Mouse (Mus musculus): ENCODE data around the gene Ehd2.
A peak's percentile ranks its signal among the peaks of the same experiment; 100 is the strongest.
"Not testable (repeated sequence)": the region's sequence is repeated elsewhere in the genome, so short reads cannot be mapped to it uniquely, and the experiment has no call there.

Gene Ehd2

DNA sequence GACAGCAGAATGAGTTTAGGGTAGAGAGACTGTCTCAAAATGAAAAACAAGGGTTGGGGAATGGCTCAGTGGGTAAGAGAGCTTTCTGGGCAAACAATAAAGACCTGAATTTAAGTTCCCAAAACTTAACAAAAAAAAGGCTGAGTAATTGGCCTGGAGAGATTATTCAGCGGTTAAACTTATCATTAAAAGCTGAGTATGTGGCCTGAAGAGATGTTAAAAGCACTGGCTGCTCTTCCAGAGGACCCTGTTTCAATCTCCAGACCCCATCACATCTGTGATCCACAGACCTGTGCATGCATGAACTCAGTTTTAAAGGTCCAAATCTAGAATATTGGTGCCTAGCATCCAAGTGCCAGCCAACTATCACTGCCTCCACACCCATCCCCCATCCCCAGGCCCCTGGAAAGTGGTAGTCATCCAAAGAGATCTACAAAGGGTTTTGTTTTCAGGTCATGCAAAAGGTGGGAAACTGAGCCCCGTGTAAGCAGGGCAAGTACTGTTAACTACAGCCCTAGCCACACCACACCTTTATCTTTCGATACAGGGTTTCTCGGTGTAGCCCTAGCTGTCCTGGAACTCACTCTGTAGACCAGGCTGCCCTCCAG is 19.6 kb downstream of the Ehd2 start:
- DNase-seq (ENCODE audit: low read depth, low spot score) = no peak

DNA sequence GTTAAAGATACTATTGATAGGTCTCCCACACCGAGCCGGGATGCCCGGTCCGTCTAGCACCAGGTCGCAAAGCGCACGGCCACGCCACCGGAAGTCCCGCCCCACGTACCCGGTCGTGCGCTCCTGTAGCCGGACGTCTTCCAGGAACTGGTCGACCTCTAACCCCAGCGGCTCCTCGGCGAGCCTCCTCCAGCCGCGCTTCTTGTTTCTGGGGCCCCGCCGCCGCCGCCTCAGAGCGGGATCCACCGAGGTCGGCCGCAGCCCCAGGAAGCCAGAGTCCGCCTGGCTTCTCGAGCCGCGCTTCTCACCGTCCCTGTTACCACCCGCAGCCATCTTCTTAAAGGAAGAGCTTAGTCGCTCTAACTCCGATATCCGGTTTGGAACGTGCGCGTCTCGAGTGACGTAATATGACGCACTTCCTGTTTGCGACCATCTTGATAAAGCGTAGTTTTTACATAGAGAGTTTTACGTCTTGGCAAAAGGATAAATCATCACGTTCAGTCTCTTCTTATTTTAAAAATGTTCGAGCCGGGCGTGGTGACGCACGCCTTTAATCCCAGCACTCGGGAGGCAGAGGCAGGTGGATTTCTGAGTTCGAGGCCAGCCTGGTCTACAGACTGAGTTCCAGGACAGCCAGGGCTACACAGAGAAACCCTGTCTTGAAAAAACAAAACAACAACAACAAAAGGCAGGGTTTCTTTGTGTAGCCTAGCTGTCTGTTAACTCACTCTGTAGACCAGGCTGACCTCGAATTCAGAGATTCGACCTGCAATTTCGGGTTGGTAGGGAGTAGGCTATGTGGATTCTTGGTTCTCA is 21.4 kb downstream of the Ehd2 start, which contains the start of gene Nop53:
Gene Nop53, minus strand, starts transcription at position 354 of the 816 bp plus-strand sequence.
- DNase-seq (ENCODE audit: low read depth, low spot score) = peak; percentile 95

DNA sequence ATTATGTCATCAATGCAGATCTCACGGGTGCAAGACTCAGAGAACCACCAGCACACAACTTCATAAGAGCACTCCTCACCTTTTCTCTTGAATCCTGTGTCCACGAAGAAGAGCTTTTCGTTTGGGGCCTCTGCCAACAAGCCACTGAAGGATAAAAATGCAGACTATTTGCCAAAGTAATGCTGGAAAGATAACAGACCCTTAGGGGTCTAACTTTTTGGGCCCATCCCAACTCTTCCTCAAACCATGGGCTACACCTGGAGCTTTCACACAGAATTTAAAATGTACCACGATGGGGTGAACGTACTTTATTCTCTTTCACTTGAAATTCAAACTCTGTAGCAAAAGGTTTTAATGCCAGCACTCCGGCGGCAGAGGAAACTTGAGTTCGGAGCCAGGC is 22.2 kb downstream of the Ehd2 start:
- no peak for DNase-seq (ENCODE audit: low read depth, low spot score)

DNA sequence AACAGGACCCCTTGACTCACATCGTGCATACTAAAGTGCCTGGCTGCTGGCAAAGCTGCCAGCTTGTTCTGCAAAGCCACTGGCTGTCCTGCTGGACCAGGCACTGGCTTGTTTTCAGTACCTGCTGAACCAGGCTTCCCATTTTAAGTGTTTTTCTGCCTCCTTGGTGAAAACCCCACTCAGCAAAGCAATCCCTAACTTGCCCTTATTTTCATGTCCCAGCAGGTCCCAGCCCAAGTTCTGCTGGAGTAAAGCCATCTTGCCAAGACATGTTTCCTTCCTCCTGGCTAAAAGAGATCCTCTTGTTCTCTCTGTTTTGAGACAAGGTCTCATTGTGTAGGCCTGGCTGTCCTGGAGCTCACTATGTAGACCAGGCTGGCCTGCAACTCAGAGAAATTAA is 23.1 kb downstream of the Ehd2 start:
- no peak for DNase-seq (ENCODE audit: low read depth, low spot score)

DNA sequence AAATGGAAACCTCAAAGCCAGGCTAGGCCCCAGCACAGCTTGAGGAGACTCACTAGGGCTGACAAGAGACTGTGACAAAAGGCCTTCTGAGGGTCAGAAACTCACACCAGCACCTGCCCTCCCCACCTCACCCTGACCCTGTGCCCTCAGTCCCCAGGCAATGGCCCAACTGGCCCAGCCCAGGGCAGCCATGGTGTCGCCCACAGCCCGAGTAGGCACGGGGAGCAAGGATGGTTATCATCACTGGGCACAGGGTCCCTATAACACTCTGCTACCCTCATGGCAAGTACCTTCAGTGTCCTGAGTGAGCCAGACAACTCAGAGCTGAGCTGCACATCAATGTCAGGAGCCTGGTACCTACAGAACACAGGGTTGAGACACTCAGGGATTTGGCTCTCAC is 28.7 kb downstream of the Ehd2 start:
- no peak for DNase-seq (ENCODE audit: low read depth, low spot score)

DNA sequence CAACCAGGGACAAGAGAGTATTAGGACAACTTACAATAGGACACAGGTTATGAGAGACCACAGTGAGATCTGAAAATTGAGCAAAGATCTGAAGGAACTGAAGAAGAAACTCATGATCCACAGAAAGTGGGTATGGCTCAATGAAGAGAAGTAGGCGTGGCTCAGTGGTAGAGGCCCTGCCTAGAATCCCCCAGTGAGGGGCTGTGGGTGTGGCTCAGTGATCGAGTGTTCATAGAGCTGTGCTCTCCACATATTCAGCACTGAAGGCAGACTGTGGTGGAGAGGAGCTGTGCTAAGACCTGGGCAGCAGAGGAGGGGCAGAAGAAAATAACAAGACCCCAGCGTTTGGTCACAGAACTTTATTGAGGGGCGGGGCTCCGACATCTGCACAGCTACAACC is 29.9 kb downstream of the Ehd2 start:
- DNase-seq (ENCODE audit: low read depth, low spot score) = no peak

DNA sequence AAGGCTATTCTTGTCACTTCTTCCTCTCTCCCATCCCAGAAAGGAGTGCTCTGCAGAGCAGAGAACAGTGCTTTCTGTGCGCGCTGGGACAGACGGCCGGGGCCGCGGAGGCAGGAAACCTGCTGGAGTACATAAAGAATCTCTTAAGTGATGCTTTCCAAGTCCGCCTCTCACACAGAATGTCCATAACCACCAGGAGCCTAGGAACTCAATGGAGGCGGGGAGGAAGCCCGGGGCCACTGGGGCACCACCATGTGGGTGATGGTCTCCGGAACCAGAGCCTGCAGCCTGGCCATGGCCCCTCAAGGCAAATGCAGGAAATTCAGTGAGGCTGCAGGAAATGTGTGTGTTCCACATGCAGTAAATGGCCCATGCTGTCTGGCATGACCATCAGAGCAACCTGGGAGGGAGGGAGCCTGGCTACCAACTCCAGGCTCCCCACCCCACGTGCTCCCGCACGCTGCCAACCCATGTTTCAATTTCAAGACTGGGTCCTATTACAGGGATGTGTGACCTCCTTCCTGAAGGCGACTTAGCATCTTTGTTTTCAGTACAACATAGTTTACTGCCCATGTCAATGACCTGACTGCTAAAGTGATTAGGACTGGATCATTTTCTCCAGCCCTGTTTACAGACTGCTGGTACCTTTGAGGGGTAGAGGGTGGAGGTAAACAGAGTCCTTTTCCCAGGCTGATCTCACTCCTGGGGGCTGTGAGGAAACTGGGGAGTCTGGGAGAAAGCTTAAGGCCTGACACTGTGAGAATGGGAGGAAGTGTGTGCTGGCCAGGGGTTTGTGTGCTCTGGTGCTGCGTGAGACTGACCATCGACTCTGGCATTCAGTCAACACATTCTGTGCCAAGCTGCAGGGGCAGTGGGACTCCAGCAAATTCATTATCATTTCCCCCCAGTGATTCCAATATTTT is 33.7 kb downstream of the Ehd2 start:
- DNase-seq (ENCODE audit: low read depth, low spot score) = peak; percentile 69

DNA sequence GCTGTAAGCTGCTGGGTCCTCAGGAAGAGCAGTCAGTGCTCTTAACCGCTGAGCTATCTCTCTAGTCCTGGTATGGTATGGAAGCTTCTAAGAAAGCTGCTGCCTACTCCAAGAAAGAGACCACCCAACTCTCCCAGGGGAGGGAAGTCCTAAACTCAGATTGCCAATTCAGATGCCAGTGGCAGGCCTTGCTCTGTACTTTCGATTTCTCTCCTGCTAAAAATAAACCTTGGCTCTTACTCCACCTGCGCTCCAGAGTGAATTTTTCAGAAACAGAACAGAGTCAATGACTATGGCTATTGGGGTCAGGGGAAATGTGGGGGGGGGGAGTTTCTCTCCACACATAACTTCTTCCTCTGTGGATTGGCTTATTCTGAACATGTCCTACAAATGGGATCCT is 35.7 kb downstream of the Ehd2 start:
- DNase-seq (ENCODE audit: low read depth, low spot score) = no peak

DNA sequence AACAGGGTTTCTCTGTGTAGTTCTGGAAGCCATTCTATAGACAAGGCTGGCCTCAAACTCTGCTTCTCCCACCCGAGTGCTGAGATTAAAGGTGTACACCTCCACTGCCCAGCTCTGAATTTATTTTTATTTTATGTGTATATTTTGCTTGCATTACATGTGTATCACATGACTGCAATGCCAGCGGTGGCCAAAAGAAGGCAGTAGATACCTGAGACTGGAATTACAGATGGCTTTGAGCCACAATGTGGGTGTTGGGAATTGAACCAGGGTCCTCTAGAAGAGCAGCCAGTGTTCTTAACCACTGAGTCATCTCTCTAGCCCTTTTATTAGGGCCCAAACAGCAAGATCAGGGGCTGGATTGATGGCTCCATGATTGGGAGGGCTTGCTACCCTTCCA is 36.8 kb downstream of the Ehd2 start:
- DNase-seq (ENCODE audit: low read depth, low spot score) = no peak

DNA sequence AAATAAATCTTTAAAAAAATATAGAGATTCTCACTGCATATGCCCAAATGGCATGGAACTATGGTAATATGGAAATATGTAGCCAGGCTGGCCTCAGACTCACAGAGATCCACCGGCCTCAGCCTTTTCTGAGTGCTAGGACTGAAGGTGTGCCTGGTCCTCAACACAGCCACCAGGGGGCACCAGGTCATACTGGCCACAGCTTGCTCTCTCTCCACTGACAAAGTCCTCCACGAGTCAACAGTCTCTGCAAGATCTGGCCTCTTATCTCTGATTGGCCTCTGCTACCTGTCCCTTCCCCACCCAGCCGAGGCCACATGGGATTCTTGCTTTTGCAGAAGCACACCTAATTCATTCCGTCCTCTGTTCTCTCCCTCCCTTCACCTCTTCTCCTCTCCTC is 37.5 kb downstream of the Ehd2 start:
- DNase-seq (ENCODE audit: low read depth, low spot score) = peak; percentile 66

DNA sequence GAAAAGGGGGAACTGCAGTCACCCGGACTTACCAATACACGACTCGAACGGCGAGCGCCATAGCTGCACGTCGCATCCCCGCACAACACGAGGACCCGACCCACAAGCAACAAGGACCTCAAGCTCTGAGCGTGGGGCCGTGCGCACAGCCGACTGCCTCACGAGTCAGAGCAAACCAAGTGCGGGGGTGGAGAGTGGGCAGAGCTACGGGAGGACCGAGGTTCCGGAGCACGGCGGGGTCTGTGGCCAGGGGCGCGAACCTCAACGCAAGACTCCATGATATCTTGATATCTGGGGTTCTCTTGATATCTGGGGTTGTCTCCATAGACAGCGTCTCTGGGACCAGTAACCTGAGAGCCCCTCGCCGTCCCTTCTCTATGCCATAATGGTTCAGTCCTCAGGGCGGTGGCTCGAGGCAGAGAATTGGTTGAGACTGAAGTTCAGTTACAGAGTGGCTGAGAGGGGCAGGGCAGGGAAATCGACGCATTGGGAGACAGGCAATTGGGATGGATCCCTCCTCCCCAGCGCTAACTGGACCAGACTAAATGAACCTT is 45.1 kb downstream of the Ehd2 start, which contains the start of gene Selenow:
Gene Selenow, minus strand, starts transcription at position 183 of the 554 bp plus-strand sequence.
- DNase-seq (ENCODE audit: low read depth, low spot score) = peak; percentile 92

DNA sequence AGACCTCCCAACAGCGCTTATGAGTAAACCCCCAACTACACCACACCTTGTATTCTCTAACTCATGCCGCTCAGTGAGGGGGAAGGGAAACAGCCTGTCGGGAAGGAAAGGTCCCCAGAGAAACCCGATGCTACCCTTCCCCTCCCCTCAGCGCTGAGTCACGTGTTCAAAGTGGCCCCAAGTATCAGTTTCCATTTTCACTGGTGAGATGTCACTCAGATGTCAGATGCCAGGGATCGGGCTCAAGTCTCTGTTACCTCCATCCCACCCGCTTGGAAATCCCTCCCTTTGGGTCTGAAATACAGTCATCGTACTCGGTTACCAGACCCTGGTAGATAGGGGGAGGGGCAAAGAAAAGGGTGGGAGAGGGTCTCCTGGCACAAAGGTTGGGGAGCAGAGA is 45.6 kb downstream of the Ehd2 start:
- DNase-seq (ENCODE audit: low read depth, low spot score) = peak; percentile 84

DNA sequence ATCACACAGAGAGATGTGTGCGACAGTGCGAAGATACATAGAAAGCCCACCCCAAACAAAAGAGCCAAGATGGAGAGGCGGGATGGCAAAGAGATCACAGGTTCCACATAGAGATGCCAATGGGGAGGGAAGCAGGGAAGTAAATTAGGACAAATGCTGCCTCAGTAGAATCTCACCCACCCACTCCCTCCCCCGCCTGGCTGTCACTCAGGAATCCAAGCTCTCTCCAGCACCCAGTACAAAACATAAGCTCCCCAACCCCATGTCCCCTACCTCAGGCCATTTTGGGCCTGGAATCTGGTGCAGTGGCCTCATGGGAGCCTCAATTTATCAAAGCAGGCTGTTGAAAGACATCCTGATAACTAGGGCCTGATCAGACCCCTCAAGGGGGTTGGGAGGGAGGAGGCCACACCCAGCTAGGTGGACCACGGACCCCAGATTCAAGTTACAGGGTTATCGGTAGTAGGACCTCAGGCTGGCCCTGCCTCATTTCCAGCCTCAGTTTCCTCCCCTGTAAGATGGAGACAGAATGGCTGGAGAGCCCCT is 46.6 kb downstream of the Ehd2 start:
- DNase-seq (ENCODE audit: low read depth, low spot score) = no peak

DNA sequence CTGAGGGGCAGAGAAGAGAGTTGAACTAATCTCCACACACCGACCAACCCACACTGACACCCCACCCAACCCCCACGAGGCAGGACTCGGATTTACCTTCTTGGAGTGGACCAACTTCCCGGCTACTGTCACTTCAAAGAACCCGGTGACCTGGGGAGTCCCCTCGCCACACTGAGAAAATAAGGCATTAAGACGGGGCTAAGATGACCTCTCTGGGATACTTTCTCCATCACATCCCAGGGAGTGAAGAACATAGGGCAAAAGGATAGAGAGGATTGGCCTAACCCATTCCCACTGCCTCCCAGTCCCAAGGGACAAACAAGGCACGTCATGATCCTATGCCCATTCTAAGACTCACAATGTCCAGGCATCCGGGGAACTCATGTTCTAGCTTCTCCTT is 47.4 kb downstream of the Ehd2 start:
- no peak for DNase-seq (ENCODE audit: low read depth, low spot score)

DNA sequence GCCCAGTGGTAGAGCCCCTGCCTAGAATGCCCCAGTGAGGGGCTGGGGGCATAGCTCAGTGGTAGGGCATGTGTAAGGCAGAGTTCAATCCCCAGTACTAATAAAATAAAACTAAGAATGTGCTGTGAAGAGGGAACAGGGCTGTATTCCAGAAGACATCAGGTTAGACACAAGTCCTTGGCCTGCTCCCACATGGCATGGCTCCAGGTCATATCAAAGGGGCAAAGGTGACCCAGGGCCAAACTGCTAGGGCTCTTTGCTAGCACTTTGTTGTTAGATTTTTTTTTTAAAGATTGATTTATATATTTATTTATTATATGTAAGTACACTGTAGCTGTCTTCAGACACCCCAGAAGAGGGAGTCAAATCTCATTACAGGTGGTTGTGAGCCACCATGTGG is 49.0 kb downstream of the Ehd2 start:
- no peak for DNase-seq (ENCODE audit: low read depth, low spot score)

DNA sequence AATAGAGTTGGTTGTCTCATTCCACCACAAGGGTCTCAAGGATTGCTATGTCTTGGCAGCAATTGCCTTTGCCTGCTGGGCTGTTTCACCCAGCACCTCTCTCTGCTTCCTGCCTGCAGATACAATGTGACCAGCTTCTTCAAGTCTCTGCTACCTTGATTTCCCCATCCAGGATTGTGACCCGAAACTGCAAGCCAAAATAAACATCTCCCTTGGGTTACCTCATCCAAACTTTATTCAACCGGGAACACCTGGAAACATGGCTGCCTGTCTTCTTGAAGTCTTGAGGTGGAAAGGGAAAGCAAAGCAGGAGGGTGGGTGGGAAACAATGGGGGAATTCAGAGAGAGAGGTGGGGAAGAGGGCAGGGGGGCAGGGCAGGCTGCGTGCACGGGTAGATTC is 50.4 kb downstream of the Ehd2 start:
- no peak for DNase-seq (ENCODE audit: low read depth, low spot score)

DNA sequence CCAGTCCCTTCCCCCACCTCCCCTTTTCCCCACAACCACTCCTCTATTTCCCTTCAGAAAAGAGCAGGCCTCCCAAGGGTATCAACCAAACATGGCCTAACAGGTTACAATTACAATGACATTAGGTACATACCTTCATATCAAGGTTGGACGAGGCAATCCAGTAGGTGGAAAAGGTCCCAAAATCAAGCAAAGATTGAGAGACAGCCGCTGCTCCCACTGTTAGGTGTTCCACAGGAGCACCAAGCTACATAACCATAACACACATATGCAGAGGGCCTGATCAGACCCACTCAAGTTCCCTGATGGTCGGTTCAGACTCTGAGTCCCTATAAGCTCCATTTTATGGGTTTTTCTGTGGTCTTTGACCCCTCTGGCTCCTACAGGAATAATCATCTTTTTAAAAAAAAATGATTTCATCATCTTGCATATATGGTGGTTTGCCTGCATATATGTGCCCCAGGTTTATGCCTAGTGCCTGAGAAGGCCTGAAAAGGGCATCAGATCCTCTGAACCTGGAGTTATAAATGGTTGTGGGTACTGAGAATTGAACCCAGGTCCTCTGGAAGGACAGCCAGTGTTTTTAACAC is 51.1 kb downstream of the Ehd2 start:
- DNase-seq (ENCODE audit: low read depth, low spot score) = no peak

DNA sequence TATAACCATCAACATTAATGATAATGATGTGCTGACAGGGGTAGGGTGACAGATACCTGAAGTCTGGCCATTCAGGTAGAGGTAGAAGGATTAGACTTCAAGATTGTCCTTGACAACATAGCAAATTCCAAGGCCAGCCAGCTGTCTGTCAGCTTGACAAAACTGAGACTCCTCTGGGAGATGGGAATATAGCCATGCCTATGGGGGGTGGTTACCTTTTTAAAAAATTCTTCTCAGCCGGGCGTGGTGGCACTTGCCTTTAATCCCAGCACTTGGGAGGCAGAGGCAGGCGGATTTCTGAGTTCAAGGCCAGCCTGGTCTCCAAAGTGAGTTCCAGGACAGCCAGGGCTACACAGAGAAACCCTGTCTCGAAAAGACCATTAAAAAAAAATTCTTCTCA is 51.7 kb downstream of the Ehd2 start:
- not testable (repeated sequence) for DNase-seq (ENCODE audit: low read depth, low spot score)

DNA sequence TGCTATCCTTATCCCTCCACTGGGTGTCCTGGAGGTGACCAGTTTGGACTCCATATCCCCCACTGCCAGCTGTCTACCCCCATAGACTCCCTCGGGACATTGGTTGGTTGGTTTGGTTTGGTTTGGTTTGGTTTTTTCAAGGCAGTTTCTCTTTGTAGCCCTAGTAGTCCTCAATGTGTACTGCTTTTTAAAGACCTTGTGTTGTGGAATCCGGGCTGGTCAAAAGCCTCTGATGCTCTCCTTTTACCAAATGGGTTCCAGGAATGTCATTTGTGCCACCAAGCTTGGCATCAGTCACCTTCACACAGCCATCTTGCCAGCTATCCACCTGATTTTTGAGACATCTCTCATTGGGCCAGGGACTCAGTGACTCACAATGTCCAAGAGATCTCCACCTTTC is 52.6 kb downstream of the Ehd2 start:
- no peak for DNase-seq (ENCODE audit: low read depth, low spot score)

DNA sequence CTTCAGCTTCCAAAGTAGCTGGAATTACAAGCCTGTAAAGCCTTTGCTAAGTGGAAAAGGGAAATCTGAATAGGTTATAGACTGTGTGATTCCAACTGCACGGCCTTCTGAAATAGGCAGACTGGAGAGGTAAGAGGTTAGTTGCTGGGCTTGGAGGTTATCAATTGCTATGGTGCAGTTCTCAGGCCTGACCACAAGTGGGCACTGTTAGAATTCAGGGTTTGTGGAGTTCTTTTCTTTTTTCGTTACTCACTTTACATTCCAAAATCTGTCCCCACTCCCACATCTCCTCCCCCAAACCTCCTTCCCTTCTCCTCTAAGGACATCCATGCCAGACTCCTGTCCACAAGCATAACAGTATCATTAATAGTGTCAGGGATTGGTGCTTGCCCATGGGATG is 53.1 kb downstream of the Ehd2 start:
- no peak for DNase-seq (ENCODE audit: low read depth, low spot score)

DNA sequence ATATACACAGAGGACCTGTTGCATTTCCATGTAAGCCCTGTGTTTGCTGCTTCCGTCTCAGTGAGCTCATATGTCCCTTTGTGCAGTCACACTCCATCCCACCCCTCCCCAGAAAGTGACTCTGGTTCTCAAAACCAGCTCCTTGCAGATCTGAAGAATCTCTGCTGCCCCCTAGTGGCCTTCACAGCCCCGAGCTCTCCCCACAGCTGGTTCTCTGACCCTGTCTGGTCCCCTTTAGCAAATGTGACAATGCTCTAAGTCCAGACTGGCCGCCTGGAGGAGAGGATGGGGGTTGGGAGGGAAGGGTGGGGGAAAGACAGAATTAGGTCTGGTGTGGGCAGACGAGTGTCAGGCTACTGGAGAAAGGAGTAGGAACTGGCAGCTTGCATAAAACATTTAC is 55.2 kb downstream of the Ehd2 start:
- DNase-seq (ENCODE audit: low read depth, low spot score) = no peak

Measured in skeletal muscle tissue, adult 2 months (tissue).